Mouse (Mus musculus): ENCODE results near the gene Fstl4. TPM values are rescaled to one million over a fixed set of nuclear protein-coding genes. Genes with fewer than 3 reads are reported as not detected.

The Fstl4 gene
- polyA plus RNA-seq, 1 experiment from 2014 or later, result 0.64 TPM

DNA sequence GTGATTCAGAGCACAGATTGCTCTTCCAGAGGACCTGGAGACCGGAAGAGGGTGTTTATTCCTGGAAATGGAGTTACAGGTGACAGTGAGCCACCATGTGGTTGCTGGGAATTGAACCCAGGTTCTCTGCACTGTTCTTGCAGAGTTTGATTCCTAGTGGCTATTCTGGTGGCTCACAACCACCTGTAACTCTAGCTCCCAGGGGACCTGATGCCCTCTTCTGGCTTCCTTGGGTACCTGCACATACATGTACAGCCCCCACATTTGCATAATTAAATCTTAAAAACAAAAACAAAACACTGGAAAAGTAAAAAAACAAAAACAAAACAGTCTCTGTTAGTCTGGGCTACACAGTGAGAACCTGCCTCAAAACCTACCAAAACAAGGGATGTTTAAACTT, 2.6 kb upstream of the Fstl4 start:
- Histone ChIP-seq H3K4me3 (ENCODE audit: low read depth, low read length) (no peak overlapping the region), H3K4me1 (ENCODE audit: control insufficient read depth, insufficient read depth, low read length) (peaks cover 14% of the 10 kb centered on the region), H3K9ac (ENCODE audit: low read length) (no peak overlapping the region), H3K27ac (ENCODE audit: low read depth, low read length) (no peak overlapping the region), H3K27me3 (ENCODE audit: control insufficient read depth, insufficient read depth, low read length) (peaks cover 40% of the 10 kb centered on the region), H3K9me3 (ENCODE audit: control insufficient read depth, low read length) (no peaks in the 10 kb centered on the region), H3K4me2 (no peak overlapping the region), H3K36me3 (ENCODE audit: control insufficient read depth, insufficient read depth, low read length) (no peaks in the 10 kb centered on the region)
- 60% methylated on average over 1 of the region's 1 CpGs for WGBS
- DNase-seq (ENCODE audit: low spot score, missing footprints) (no peak), ATAC-seq (ENCODE audit: low FRiP score) (no peak)

GRCm38 (mm10) chr11:52764894-52765677, 652 bp downstream of the Fstl4 start:
- peak; percentile 11; the same call in 1 of the 2 replicates for ATAC-seq (ENCODE audit: low FRiP score)
- peak overlapping the region; percentile 50 for H3K4me3 ChIP-seq (ENCODE audit: low read depth, low read length)
- peaks cover 14% of the 10 kb centered on the region for H3K4me1 ChIP-seq (ENCODE audit: control insufficient read depth, insufficient read depth, low read length)
- H3K4me2 ChIP-seq, result peak overlapping the region; percentile 99
- peak; percentile 95 for DNase-seq (ENCODE audit: low spot score, missing footprints)
- WGBS, result 1% methylated on average over 53 of the region's 53 CpGs
- H3K27me3 ChIP-seq (ENCODE audit: control insufficient read depth, insufficient read depth, low read length), result peaks cover 40% of the 10 kb centered on the region
- no peak overlapping the region for H3K27ac ChIP-seq (ENCODE audit: low read depth, low read length)
- peak overlapping the region; percentile 52 for H3K9ac ChIP-seq (ENCODE audit: low read length)
- H3K9me3 ChIP-seq (ENCODE audit: control insufficient read depth, low read length), result no peaks in the 10 kb centered on the region
- H3K36me3 ChIP-seq (ENCODE audit: control insufficient read depth, insufficient read depth, low read length), result no peaks in the 10 kb centered on the region

GRCm38 (mm10) chr11:52765678-52766254, 1.3 kb downstream of the Fstl4 start:
- H3K9me3 ChIP-seq (ENCODE audit: control insufficient read depth, low read length), result no peaks in the 10 kb centered on the region
- no peaks in the 10 kb centered on the region for H3K36me3 ChIP-seq (ENCODE audit: control insufficient read depth, insufficient read depth, low read length)
- peak; percentile 95 for DNase-seq (ENCODE audit: low spot score, missing footprints)
- peak overlapping the region; percentile 99 for H3K4me2 ChIP-seq
- H3K4me3 ChIP-seq (ENCODE audit: low read depth, low read length), result peak overlapping the region; percentile 50
- ATAC-seq (ENCODE audit: low FRiP score), result 0 out of 2 replicates have a peak, but pooled peaks have one; percentile 40
- H3K27ac ChIP-seq (ENCODE audit: low read depth, low read length), result no peak overlapping the region
- H3K4me1 ChIP-seq (ENCODE audit: control insufficient read depth, insufficient read depth, low read length), result peaks cover 14% of the 10 kb centered on the region
- H3K27me3 ChIP-seq (ENCODE audit: control insufficient read depth, insufficient read depth, low read length), result peaks cover 40% of the 10 kb centered on the region
- no peak overlapping the region for H3K9ac ChIP-seq (ENCODE audit: low read length)
- whole genome bisulfite sequencing, result 3% methylated on average over 21 of the region's 21 CpGs

- H3K9ac ChIP-seq (ENCODE audit: low read length), result no peak overlapping the region
- H3K4me2 ChIP-seq, result no peak overlapping the region
- peaks cover 14% of the 10 kb centered on the region for H3K4me1 ChIP-seq (ENCODE audit: control insufficient read depth, insufficient read depth, low read length)
- peaks cover 35% of the 10 kb centered on the region for H3K27me3 ChIP-seq (ENCODE audit: control insufficient read depth, insufficient read depth, low read length)
- H3K36me3 ChIP-seq (ENCODE audit: control insufficient read depth, insufficient read depth, low read length), result no peaks in the 10 kb centered on the region
- DNase-seq (ENCODE audit: low spot score, missing footprints) (no peak), ATAC-seq (ENCODE audit: low FRiP score) (no peak)
- no peak overlapping the region for H3K4me3 ChIP-seq (ENCODE audit: low read depth, low read length)
- H3K27ac ChIP-seq (ENCODE audit: low read depth, low read length), result no peak overlapping the region
- 37% methylated on average over 3 of the region's 3 CpGs for WGBS
- no peaks in the 10 kb centered on the region for H3K9me3 ChIP-seq (ENCODE audit: control insufficient read depth, low read length)
These were observed 3.5 kb downstream of the Fstl4 start for GRCm38 (mm10) chr11:52767921-52768320.

DNA sequence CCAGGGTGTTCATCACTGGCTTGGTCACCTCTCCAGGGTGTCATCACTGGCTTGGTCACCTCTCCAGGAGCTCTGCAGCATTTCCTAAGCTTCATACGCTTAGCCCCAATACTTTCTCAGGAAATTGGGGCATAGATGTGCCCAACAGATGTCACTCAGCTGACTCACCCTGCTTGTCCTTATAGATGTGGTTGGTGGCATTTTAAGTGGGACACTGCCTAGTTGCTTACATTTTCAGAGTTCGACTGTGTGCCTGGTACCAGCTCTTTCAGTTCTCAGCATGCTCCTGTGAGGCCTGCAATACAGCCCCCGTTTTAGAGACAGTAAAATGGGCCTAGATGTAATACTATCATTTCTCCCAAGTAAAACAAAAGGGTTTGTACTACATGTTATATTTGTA, 8.6 kb downstream of the Fstl4 start:
- Histone ChIP-seq H3K36me3 (ENCODE audit: control insufficient read depth, insufficient read depth, low read length) (no peaks in the 10 kb centered on the region), H3K4me3 (ENCODE audit: low read depth, low read length) (no peak overlapping the region), H3K4me1 (ENCODE audit: control insufficient read depth, insufficient read depth, low read length) (peaks cover 8% of the 10 kb centered on the region), H3K9ac (ENCODE audit: low read length) (no peak overlapping the region), H3K4me2 (no peak overlapping the region), H3K9me3 (ENCODE audit: control insufficient read depth, low read length) (no peaks in the 10 kb centered on the region), H3K27me3 (ENCODE audit: control insufficient read depth, insufficient read depth, low read length) (no peaks in the 10 kb centered on the region; the same call in 1 of the 2 replicates), H3K27ac (ENCODE audit: low read depth, low read length) (no peak overlapping the region)
- WGBS, result 77% methylated on average over 3 of the region's 3 CpGs
- DNase-seq (ENCODE audit: low spot score, missing footprints) (no peak), ATAC-seq (ENCODE audit: low FRiP score) (no peak)

DNA sequence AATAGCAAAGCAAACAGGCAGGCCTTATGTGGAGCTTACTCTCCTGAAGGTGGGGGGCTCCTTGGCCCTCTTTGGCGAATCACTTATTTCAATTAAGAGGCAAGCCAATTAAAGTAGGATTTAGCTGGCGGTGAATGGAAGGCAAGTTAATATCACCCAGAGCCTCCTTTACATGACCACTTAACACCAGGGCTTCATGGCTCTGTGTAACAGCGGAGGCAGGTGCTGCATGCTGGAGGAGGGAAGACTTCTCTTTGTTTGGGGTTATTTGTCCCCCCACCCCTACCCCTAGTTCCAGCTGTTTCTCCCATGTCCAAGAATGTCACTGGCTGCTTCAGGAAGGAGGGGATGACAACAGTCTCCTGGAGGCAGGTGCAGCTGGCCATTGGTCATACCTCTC, 10.9 kb downstream of the Fstl4 start:
- Histone ChIP-seq H3K4me3 (ENCODE audit: low read depth, low read length) (no peak overlapping the region), H3K36me3 (ENCODE audit: control insufficient read depth, insufficient read depth, low read length) (no peaks in the 10 kb centered on the region), H3K9ac (ENCODE audit: low read length) (no peak overlapping the region), H3K4me1 (ENCODE audit: control insufficient read depth, insufficient read depth, low read length) (peaks cover 8% of the 10 kb centered on the region), H3K27ac (ENCODE audit: low read depth, low read length) (no peak overlapping the region), H3K4me2 (no peak overlapping the region; the same call in 1 of the 2 replicates), H3K27me3 (ENCODE audit: control insufficient read depth, insufficient read depth, low read length) (no peaks in the 10 kb centered on the region; the same call in 1 of the 2 replicates), H3K9me3 (ENCODE audit: control insufficient read depth, low read length) (no peaks in the 10 kb centered on the region)
- 0 out of 2 replicates have a peak, but pooled peaks have one; percentile 52 for ATAC-seq (ENCODE audit: low FRiP score)
- 61% methylated on average over 3 of the region's 3 CpGs for WGBS
- DNase-seq (ENCODE audit: low spot score, missing footprints), result no peak

DNA sequence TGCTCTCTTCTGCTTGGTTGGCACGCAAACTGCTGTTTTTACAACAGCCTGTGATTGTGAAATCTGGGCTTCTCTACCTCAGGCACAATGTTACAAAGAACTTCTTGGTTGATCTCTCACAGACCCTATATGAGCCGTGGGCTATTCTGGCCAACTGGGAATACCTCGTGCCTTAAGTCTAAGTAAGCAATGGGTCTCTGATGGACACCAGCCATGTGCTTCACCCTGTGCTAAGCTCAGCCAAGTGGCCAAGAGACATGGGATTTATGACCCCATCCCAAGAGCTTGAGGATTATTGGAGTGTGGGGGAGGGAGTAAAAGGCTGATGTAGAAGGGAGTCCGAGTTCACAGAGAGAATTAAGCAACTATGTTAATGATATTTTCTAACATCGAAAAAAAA, 18.0 kb downstream of the Fstl4 start:
- Histone ChIP-seq H3K4me1 (ENCODE audit: control insufficient read depth, insufficient read depth, low read length) (no peaks in the 10 kb centered on the region), H3K4me2 (no peak overlapping the region), H3K9me3 (ENCODE audit: control insufficient read depth, low read length) (no peaks in the 10 kb centered on the region), H3K27me3 (ENCODE audit: control insufficient read depth, insufficient read depth, low read length) (no peaks in the 10 kb centered on the region), H3K27ac (ENCODE audit: low read depth, low read length) (no peak overlapping the region), H3K36me3 (ENCODE audit: control insufficient read depth, insufficient read depth, low read length) (no peaks in the 10 kb centered on the region), H3K9ac (ENCODE audit: low read length) (no peak overlapping the region), H3K4me3 (ENCODE audit: low read depth, low read length) (no peak overlapping the region)
- ATAC-seq (ENCODE audit: low FRiP score) (no peak), DNase-seq (ENCODE audit: low spot score, missing footprints) (no peak)
- WGBS, result 88% methylated on average over 5 of the region's 5 CpGs

- 75% methylated on average over 5 of the region's 5 CpGs for WGBS
- H3K4me3 ChIP-seq (ENCODE audit: low read depth, low read length), result no peak overlapping the region
- no peak for ATAC-seq (ENCODE audit: low FRiP score)
- H3K36me3 ChIP-seq (ENCODE audit: control insufficient read depth, insufficient read depth, low read length), result no peaks in the 10 kb centered on the region
- H3K9me3 ChIP-seq (ENCODE audit: control insufficient read depth, low read length), result no peaks in the 10 kb centered on the region
- H3K4me1 ChIP-seq (ENCODE audit: control insufficient read depth, insufficient read depth, low read length), result no peaks in the 10 kb centered on the region
- H3K27me3 ChIP-seq (ENCODE audit: control insufficient read depth, insufficient read depth, low read length), result no peaks in the 10 kb centered on the region
- no peak overlapping the region for H3K27ac ChIP-seq (ENCODE audit: low read depth, low read length)
- no peak for DNase-seq (ENCODE audit: low spot score, missing footprints)
- no peak overlapping the region for H3K4me2 ChIP-seq
- no peak overlapping the region for H3K9ac ChIP-seq (ENCODE audit: low read length)
These were observed 29.9 kb downstream of the Fstl4 start for GRCm38 (mm10) chr11:52794331-52794730.

GRCm38 (mm10) chr11:52809542-52809941, 45.1 kb downstream of the Fstl4 start:
- no peak overlapping the region for H3K27ac ChIP-seq (ENCODE audit: low read depth, low read length)
- H3K27me3 ChIP-seq (ENCODE audit: control insufficient read depth, insufficient read depth, low read length), result no peaks in the 10 kb centered on the region
- WGBS, result 90% methylated on average over 2 of the region's 2 CpGs
- no peak overlapping the region for H3K9ac ChIP-seq (ENCODE audit: low read length)
- H3K4me2 ChIP-seq, result no peak overlapping the region
- DNase-seq (ENCODE audit: low spot score, missing footprints) (no peak), ATAC-seq (ENCODE audit: low FRiP score) (no peak)
- no peak overlapping the region for H3K4me3 ChIP-seq (ENCODE audit: low read depth, low read length)
- H3K4me1 ChIP-seq (ENCODE audit: control insufficient read depth, insufficient read depth, low read length), result no peaks in the 10 kb centered on the region
- H3K36me3 ChIP-seq (ENCODE audit: control insufficient read depth, insufficient read depth, low read length), result no peaks in the 10 kb centered on the region
- no peaks in the 10 kb centered on the region for H3K9me3 ChIP-seq (ENCODE audit: control insufficient read depth, low read length)

All from midbrain, embryonic 11.5 days (tissue).